Mouse (Mus musculus) heart, adult 8-10 months (tissue): Measurements from ENCODE around the gene Arrb2. TPM values are rescaled to one million over a fixed set of nuclear protein-coding genes. Genes with fewer than 3 reads are reported as not detected.

Experiments used
- microRNA-seq: library from miRNA; unstranded; fragments of <30 nt; microRNA quantifications from one replicate; pipeline ENCODE4 v1.2.0, GENCODE M21; 2022
- total RNA-seq, 4 experiments: library from RNA; stranded (reverse); gene quantifications; 2 replicates each; pipeline ENCODE4 v1.2.4; 2022

Arrb2 gene
- total RNA-seq, 4 experiments from 2014 or later: 9.0 to 10.9 (median 9.9) TPM

Small RNA genes within 50 kb of the gene (microRNA-seq; reads per million reads assigned to microRNA genes)
- 2.2 reads per million for gene Mir7115

Other genes with a start within 250 kb of the Arrb2 start
- 1 to 10 TPM in 1 of 4 experiments, under 1 TPM in 3; 0.38 to 2.8 (median 0.68) TPM for gene Slc16a11, start 219.9 kb upstream of the Arrb2 start, total RNA-seq
- 1 to 10 TPM; 2.5 to 3.6 (median 3.4) TPM for gene Slc16a13, start 211.6 kb upstream of the Arrb2 start, total RNA-seq
- gene Bcl6b, start 202.8 kb upstream of the Arrb2 start, total RNA-seq: 10 to 100 TPM in 3 of 4 experiments, 1 to 10 TPM in 1; 5.9 to 22.0 (median 17.3) TPM
- 10 to 100 TPM; 22.2 to 31.6 (median 29.0) TPM for gene 0610010K14Rik, start 194.7 kb upstream of the Arrb2 start, total RNA-seq
- 1 to 10 TPM; 1.2 to 2.7 (median 2.4) TPM for gene Gm21988, start 192.8 kb upstream of the Arrb2 start, total RNA-seq
- gene Rnasek, start 192.8 kb upstream of the Arrb2 start, total RNA-seq: 100 to 1,000 TPM in 2 of 4 experiments, 10 to 100 TPM in 2; 91.2 to 119 (median 96.3) TPM
- gene Alox12, start 177.3 kb upstream of the Arrb2 start, total RNA-seq: 1 to 10 TPM; 2.6 to 4.0 (median 3.1) TPM
- not detected for gene Alox12e, start 110.0 kb upstream of the Arrb2 start, total RNA-seq
- gene Alox15, start 80.6 kb upstream of the Arrb2 start, total RNA-seq: 10 to 100 TPM in 1 of 4 experiments, 1 to 10 TPM in 1, under 1 TPM in 2; 0.25 to 79.7 (median 1.2) TPM
- gene Pelp1, start 22.6 kb upstream of the Arrb2 start, total RNA-seq: 10 to 100 TPM; 19.1 to 23.0 (median 20.6) TPM
- 10 to 100 TPM in 1 of 4 experiments, 1 to 10 TPM in 3; 5.9 to 10.6 (median 6.9) TPM for gene Med11, start 19.3 kb downstream of the Arrb2 start, total RNA-seq
- 1 to 10 TPM; 1.1 to 2.7 (median 1.9) TPM for gene Zmynd15, start 26.8 kb downstream of the Arrb2 start, total RNA-seq
- gene Cxcl16, start 27.3 kb downstream of the Arrb2 start, total RNA-seq: 10 to 100 TPM in 1 of 4 experiments, 1 to 10 TPM in 3; 8.4 to 10.3 (median 9.6) TPM
- 1 to 10 TPM in 3 of 4 experiments, under 1 TPM in 1; 0.49 to 2.2 (median 1.5) TPM for gene Tm4sf5, start 72.6 kb downstream of the Arrb2 start, total RNA-seq
- gene Vmo1, start 82.0 kb downstream of the Arrb2 start, total RNA-seq: not detected
- gene Gltpd2, start 86.6 kb downstream of the Arrb2 start, total RNA-seq: not detected
- gene Psmb6, start 92.7 kb downstream of the Arrb2 start, total RNA-seq: 100 to 1,000 TPM; 218 to 249 (median 234) TPM
- gene Gm40193, start 100.3 kb downstream of the Arrb2 start, total RNA-seq: not detected
- gene Pld2, start 107.4 kb downstream of the Arrb2 start, total RNA-seq: 1 to 10 TPM; 6.2 to 8.6 (median 8.2) TPM
- 10 to 100 TPM; 47.8 to 52.8 (median 49.4) TPM for gene Mink1, start 130.2 kb downstream of the Arrb2 start, total RNA-seq
- not detected for gene 4930544D05Rik, start 183.2 kb downstream of the Arrb2 start, total RNA-seq
- not detected for gene Chrne, start 186.6 kb downstream of the Arrb2 start, total RNA-seq
- gene Gp1ba, start 206.5 kb downstream of the Arrb2 start, total RNA-seq: under 1 TPM; 0.31 to 0.55 (median 0.54) TPM
- 10 to 100 TPM; 53.0 to 67.3 (median 58.7) TPM for gene Rnf167, start 214.6 kb downstream of the Arrb2 start, total RNA-seq
- 100 to 1,000 TPM; 640 to 724 (median 656) TPM for gene Slc25a11, start 214.8 kb downstream of the Arrb2 start, total RNA-seq
- 100 to 1,000 TPM; 243 to 295 (median 274) TPM for gene Pfn1, start 222.0 kb downstream of the Arrb2 start, total RNA-seq
- 1,000 to 10,000 TPM; 1,693 to 1,917 (median 1,770) TPM for gene Eno3, start 224.6 kb downstream of the Arrb2 start, total RNA-seq
- gene Spag7, start 236.8 kb downstream of the Arrb2 start, total RNA-seq: 100 to 1,000 TPM in 1 of 4 experiments, 10 to 100 TPM in 3; 89.6 to 119 (median 95.7) TPM